Mouse (Mus musculus) midbrain, embryonic 14.5 days (tissue): ENCODE measurements at regions not wholly inside any gene's neighbourhood (a gene's known extent, or its start where the extent isn't known, plus 50 kb on each side); places are given as distances from the start of the nearest gene placed in this dataset.

Experiments
- ATAC-seq: fragments of 200-750 bp; cut with Nextera tagmentation; 2 replicates; pipeline ENCODE4 v1.8.0; 2017; ENCODE audit warnings: moderate number of reproducible peaks, moderate library complexity; ENCODE audit not compliant: low FRiP score, low TSS enrichment
- DNase-seq: peaks from one replicate; pipeline ENCODE4 v3.0.0-alpha.2; 2015
- H3K27ac ChIP-seq: fragments of 300-500 bp; sonication (generic); replicated peaks from 2 replicates; pipeline ENCODE4 v1.5.1; 2014; ENCODE audit warnings: mild to moderate bottlenecking, low read depth, low read length, moderate library complexity
- H3K27me3 ChIP-seq: fragments of 300-500 bp; sonication (generic); 2 replicates; pipeline ENCODE4 v1.6.1; 2014; ENCODE audit warnings: low read length, control low read depth, mixed read lengths; ENCODE audit not compliant: control insufficient read depth, insufficient read depth
- H3K36me3 ChIP-seq: fragments of 300-500 bp; sonication (generic); 2 replicates; pipeline ENCODE4 v1.6.1; 2014; ENCODE audit warnings: low read length, control low read depth; ENCODE audit not compliant: control insufficient read depth, insufficient read depth
- H3K4me1 ChIP-seq: fragments of 300-500 bp; sonication (generic); 2 replicates; pipeline ENCODE4 v1.6.1; 2014; ENCODE audit warnings: mild to moderate bottlenecking, antibody characterized with exemption, low read length, control low read depth; ENCODE audit not compliant: control insufficient read depth, insufficient read depth
- H3K4me2 ChIP-seq: fragments of 300-500 bp; sonication (generic); 2 replicates; pipeline ENCODE4 v1.6.1; 2014; ENCODE audit warnings: mild to moderate bottlenecking, low read length, moderate library complexity
- H3K4me3 ChIP-seq: fragments of 300-500 bp; sonication (generic); replicated peaks from 2 replicates; pipeline ENCODE4 v1.5.1; 2014; ENCODE audit warnings: low read depth, low read length
- H3K9ac ChIP-seq: fragments of 300-500 bp; sonication (generic); replicated peaks from 2 replicates; pipeline ENCODE4 v1.6.1; 2014; ENCODE audit warnings: mild to moderate bottlenecking, low read length, moderate library complexity
- H3K9me3 ChIP-seq: fragments of 300-500 bp; sonication (generic); 2 replicates; pipeline ENCODE4 v1.6.1; 2016; ENCODE audit warnings: low read length, control low read depth, mixed read lengths; ENCODE audit not compliant: control insufficient read depth
- WGBS: fragments of 180-500 bp; shearing (Covaris S2); extraction: QIAGEN DNeasy Blood & Tissue Kit; methylation state at CpG from one replicate; pipeline ENCODE4 v1.1.7; 2014; 5-methylcytosine and 5-hydroxymethylcytosine counted together

DNA sequence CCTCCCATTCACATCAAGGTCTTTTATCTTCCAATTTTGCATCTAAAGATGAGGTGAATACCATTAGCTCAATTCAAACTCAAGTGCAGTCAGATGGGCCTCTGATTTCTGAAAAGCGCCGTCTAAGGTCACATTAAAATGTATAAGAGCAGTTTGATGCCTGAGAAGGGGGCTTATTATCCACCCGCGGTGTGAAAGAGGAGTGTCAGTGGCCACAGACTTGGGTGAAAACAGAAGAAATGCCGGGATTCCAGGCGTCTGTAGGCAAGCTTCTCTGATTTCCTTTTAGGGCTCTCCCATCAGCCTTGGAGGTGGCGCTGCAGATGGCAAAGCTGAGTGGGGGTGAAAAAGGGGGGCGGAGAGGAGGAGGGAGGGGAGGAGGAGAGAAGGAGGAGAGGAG is 143.7 kb downstream of the Bcl11b start:
- Histone ChIP-seq H3K4me3 (no peak overlapping the region), H3K36me3 (no peaks in the 10 kb centered on the region), H3K9ac (no peak overlapping the region), H3K9me3 (no peaks in the 10 kb centered on the region), H3K4me1 (peaks cover 5% of the 10 kb centered on the region; the same call in 1 of the 2 replicates), H3K4me2 (no peak overlapping the region), H3K27ac (no peak overlapping the region), H3K27me3 (no peaks in the 10 kb centered on the region)
- DNase-seq (peak; percentile 60), ATAC-seq (no peak)
- 7% methylated on average over 8 of the region's 8 CpGs for WGBS

DNA sequence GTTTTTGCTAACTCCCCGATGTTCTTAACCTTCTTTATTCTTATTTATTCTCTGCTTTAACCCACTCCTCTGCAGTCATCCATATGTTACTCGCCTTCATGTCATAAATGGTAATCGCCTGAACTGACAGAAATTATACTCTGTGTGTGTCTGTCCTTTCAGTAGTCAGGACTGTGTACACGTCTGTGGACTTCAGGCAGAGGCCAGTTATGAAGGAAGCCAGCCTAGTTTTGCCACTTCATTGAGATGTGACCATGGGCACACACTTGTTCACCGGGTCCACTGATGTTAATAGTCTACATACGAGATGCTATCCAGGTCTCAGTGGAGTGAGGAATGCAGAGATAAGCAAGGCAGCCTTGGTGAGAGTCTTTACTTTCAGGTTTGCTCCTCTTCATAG is 143.0 kb downstream of the Bcl11b start:
- no peak overlapping the region for H3K4me2 ChIP-seq
- no peaks in the 10 kb centered on the region for H3K36me3 ChIP-seq
- ATAC-seq (no peak), DNase-seq (no peak)
- no peak overlapping the region for H3K4me3 ChIP-seq
- H3K4me1 ChIP-seq, result peaks cover 5% of the 10 kb centered on the region; the same call in 1 of the 2 replicates
- WGBS, result 78% methylated on average over 6 of the region's 6 CpGs
- H3K27ac ChIP-seq, result no peak overlapping the region
- no peak overlapping the region for H3K9ac ChIP-seq
- no peaks in the 10 kb centered on the region for H3K9me3 ChIP-seq
- H3K27me3 ChIP-seq, result no peaks in the 10 kb centered on the region
